Mouse (Mus musculus) CH12.LX (cell line): Measurements from ENCODE around the gene Epyc. TPM values are rescaled to one million over a fixed set of nuclear protein-coding genes. Genes with fewer than 3 reads are reported as not detected.

Experiments
- DNase-seq: peaks from one replicate; pipeline ENCODE4 v3.0.0-alpha.2; 2013; ENCODE audit errors: extremely low read depth
- H3K27ac ChIP-seq: 2 replicates; pipeline ENCODE4 v1.5.1; 2012; ENCODE audit warnings: low read depth, mild to moderate bottlenecking, control low read depth, moderate library complexity; ENCODE audit not compliant: insufficient read depth
- H3K27me3 ChIP-seq: replicated peaks from 2 replicates; pipeline ENCODE3; 2012; ENCODE audit warnings: inconsistent platforms
- H3K36me3 ChIP-seq, 2 experiments: replicated peaks in 1 of 2; 2 replicates each; pipeline versions ENCODE3 to v1.6.1; 2012; ENCODE audit warnings: inconsistent platforms in 1 of 2, low read length in 1 of 2, mild to moderate bottlenecking in 1 of 2, mixed read lengths in 1 of 2, moderate library complexity in 1 of 2; ENCODE audit not compliant: control insufficient read depth in 1 of 2, insufficient read depth in 1 of 2
- H3K4me1 ChIP-seq, 2 experiments: 2 replicates each; pipeline ENCODE4 v1.6.1; 2012; ENCODE audit warnings: inconsistent platforms in 1 of 2, moderate library complexity in 1 of 2; ENCODE audit not compliant: insufficient read depth in 2 of 2, control insufficient read depth in 1 of 2
- H3K4me2 ChIP-seq: 2 replicates; pipeline ENCODE4 v1.6.1; 2012; ENCODE audit warnings: low read depth, mild to moderate bottlenecking, control low read depth; ENCODE audit not compliant: poor library complexity, insufficient read depth, severe bottlenecking
- H3K4me3 ChIP-seq, 3 experiments: fragments of 150-350 bp in 1 of 3; sonication (generic) in 1 of 3; replicated peaks in 1 of 3; 2 replicates each; pipeline versions ENCODE3 to v1.5.1; 2011 to 2012; ENCODE audit warnings: low read depth in 2 of 3, low read length in 2 of 3, mild to moderate bottlenecking in 2 of 3, moderate library complexity in 2 of 3, control low read depth in 1 of 3, improper control_type of control experiment in 1 of 3, inconsistent platforms in 1 of 3, mixed read lengths in 1 of 3; ENCODE audit not compliant: poor library complexity in 1 of 3
- H3K79me2 ChIP-seq: replicated peaks from 2 replicates; pipeline ENCODE4 v1.6.1; 2012; ENCODE audit warnings: mild to moderate bottlenecking, moderate library complexity; ENCODE audit not compliant: control insufficient read depth, poor library complexity, insufficient read depth, severe bottlenecking; ENCODE audit errors: extremely low read depth
- H3K9ac ChIP-seq: 2 replicates; pipeline ENCODE4 v1.6.1; 2012; ENCODE audit warnings: low read depth, mild to moderate bottlenecking, control low read depth, moderate library complexity; ENCODE audit not compliant: insufficient read depth
- H3K9me3 ChIP-seq: replicated peaks from 2 replicates; pipeline ENCODE3; 2012; ENCODE audit warnings: low read length, inconsistent platforms, mixed read lengths
- BHLHE40 ChIP-seq: IDR thresholded peaks from 2 replicates; pipeline ENCODE4 v1.6.1; 2011; ENCODE audit warnings: mild to moderate bottlenecking, low read depth, low read length, improper control_type of control experiment
- ETS1 ChIP-seq: conservative IDR thresholded peaks from 2 replicates; pipeline ENCODE4 v1.6.1; 2012; ENCODE audit warnings: low read depth, mild to moderate bottlenecking, inconsistent platforms, low read length, improper control_type of control experiment, moderate library complexity
- GABPA ChIP-seq: IDR thresholded peaks from 2 replicates; pipeline ENCODE4 v1.6.1; 2012; ENCODE audit warnings: low read depth, low read length, improper control_type of control experiment, inconsistent platforms; ENCODE audit not compliant: insufficient replicate concordance
- HCFC1 ChIP-seq: IDR thresholded peaks from 2 replicates; pipeline ENCODE4 v1.6.1; 2012; ENCODE audit warnings: low read depth, mild to moderate bottlenecking, inconsistent platforms, low read length, improper control_type of control experiment
- IRF4 ChIP-seq: IDR thresholded peaks from 2 replicates; pipeline ENCODE4 v1.6.1; 2014; ENCODE audit warnings: low read depth, mild to moderate bottlenecking, inconsistent platforms, low read length, improper control_type of control experiment
- JUND ChIP-seq: conservative IDR thresholded peaks from 2 replicates; pipeline ENCODE4 v1.6.1; 2011; ENCODE audit warnings: low read depth, low read length, improper control_type of control experiment
- KAT2A ChIP-seq: IDR thresholded peaks from 2 replicates; pipeline ENCODE4 v1.6.1; 2012; ENCODE audit warnings: low read length, improper control_type of control experiment, inconsistent platforms; ENCODE audit not compliant: insufficient replicate concordance
- MAFK ChIP-seq: IDR thresholded peaks from 2 replicates; pipeline ENCODE4 v1.6.1; 2011; ENCODE audit warnings: low read length, improper control_type of control experiment; ENCODE audit not compliant: insufficient replicate concordance
- MAX ChIP-seq: IDR thresholded peaks from 2 replicates; pipeline ENCODE4 v1.6.1; 2011; ENCODE audit warnings: low read length, improper control_type of control experiment
- MXI1 ChIP-seq: IDR thresholded peaks from 2 replicates; pipeline ENCODE4 v1.6.1; 2011; ENCODE audit warnings: mild to moderate bottlenecking, low read depth, low read length, improper control_type of control experiment
- NRF1 ChIP-seq: IDR thresholded peaks from 2 replicates; pipeline ENCODE4 v1.6.1; 2014; ENCODE audit warnings: low read depth, mild to moderate bottlenecking, inconsistent platforms, low read length, improper control_type of control experiment, moderate library complexity
- PAX5 ChIP-seq: IDR thresholded peaks from 2 replicates; pipeline ENCODE4 v1.6.1; 2012; ENCODE audit warnings: low read length, inconsistent platforms, mixed read lengths
- POLR2A ChIP-seq: IDR thresholded peaks from 2 replicates; pipeline ENCODE4 v1.6.1; 2011; ENCODE audit warnings: low read depth, mild to moderate bottlenecking, improper control_type of control experiment, low read length
- RAD21 ChIP-seq: IDR thresholded peaks from 2 replicates; pipeline ENCODE4 v1.6.1; 2011; ENCODE audit warnings: low read depth, mild to moderate bottlenecking, low read length, improper control_type of control experiment, moderate library complexity
- SMC3 ChIP-seq: IDR thresholded peaks from 2 replicates; pipeline ENCODE4 v1.6.1; 2011; ENCODE audit warnings: low read depth, low read length, improper control_type of control experiment
- TBP ChIP-seq: conservative IDR thresholded peaks from 2 replicates; pipeline ENCODE4 v1.6.1; 2011; ENCODE audit warnings: low read depth, low read length, improper control_type of control experiment
- UBTF ChIP-seq: IDR thresholded peaks from 2 replicates; pipeline ENCODE4 v1.6.1; 2012; ENCODE audit warnings: low read depth, mild to moderate bottlenecking, inconsistent platforms, low read length, improper control_type of control experiment, moderate library complexity
- USF1 ChIP-seq: IDR thresholded peaks from 2 replicates; pipeline ENCODE4 v1.6.1; 2014; ENCODE audit warnings: low read depth, mild to moderate bottlenecking, inconsistent platforms, low read length, improper control_type of control experiment
- ZKSCAN1 ChIP-seq: IDR thresholded peaks from 2 replicates; pipeline ENCODE4 v1.6.1; 2012; ENCODE audit warnings: low read depth, inconsistent platforms, low read length, improper control_type of control experiment, borderline replicate concordance
- ZNF384 ChIP-seq: IDR thresholded peaks from 2 replicates; pipeline ENCODE4 v1.6.1; 2012; ENCODE audit warnings: low read depth, low read length, improper control_type of control experiment, inconsistent platforms
- dilution Hi-C: fragments of 300-500 bp; cut with MboI; formaldehyde crosslinking; loops from 2 replicates; pipeline ENCODE4 v1.14.3; 2020; ENCODE audit warnings: low sequenced_read_pairs; ENCODE audit not compliant: extremely low pct_unique_long_range_greater_than_20kb, extremely low pct_ligation_motif_present
- in situ Hi-C: fragments of 300-500 bp; cut with MboI; formaldehyde crosslinking; loops from 3 replicates; pipeline ENCODE4 v1.14.3; 2019; ENCODE audit warnings: low sequenced_read_pairs, low pct_ligation_motif_present, low pct_unique_long_range_greater_than_20kb, mixed read lengths
- polyA plus RNA-seq: library from polyadenylated mRNA; unstranded; fragments of >175 nt; gene quantifications from 2 replicates; pipeline ENCODE4 v1.2.1, GENCODE M21; 2012; ENCODE audit warnings: low read depth; ENCODE audit not compliant: insufficient read length
- total RNA-seq, 2 experiments: library from RNA; depleted of rRNA; stranded (reverse); fragments of 300-350 nt in 1 of 2; fragments of >200 nt in 1 of 2; gene quantifications; 2 replicates each; pipeline ENCODE4 v1.2.3; 2012 to 2014

The Epyc gene
- total and polyA plus RNA-seq, 3 experiments = not detected

DNA sequence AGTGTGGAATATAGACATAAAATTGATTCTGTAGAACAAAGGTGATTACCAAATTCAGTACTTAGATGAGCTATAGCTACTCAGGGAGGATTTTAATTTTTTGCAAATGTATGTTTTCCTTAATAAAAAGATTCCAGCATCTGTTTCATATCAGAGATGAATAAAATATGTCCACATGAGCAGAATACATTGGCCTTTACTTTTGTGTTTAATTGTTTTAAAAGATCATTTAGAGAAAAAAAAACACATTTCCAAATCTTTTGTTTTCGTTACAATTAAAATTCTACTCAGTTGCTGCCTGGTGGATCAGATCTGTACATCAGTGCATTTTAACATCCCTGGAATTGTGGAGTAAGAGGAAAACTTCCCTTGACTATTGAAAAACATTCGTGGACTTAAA, 37.3 kb upstream of the Epyc start, which contains the start of gene Kera:
Gene Kera, plus strand, starts transcription at position 301 of the 400 bp plus-strand sequence.
- H3K79me2 ChIP-seq = no peaks in the 10 kb centered on the region
- no peak within 1 kb of the TSS for H3K4me2 ChIP-seq
- DNase-seq = no peak
- H3K36me3 ChIP-seq = no peaks in the 10 kb centered on the region
- TF ChIP-seq POLR2A = no peak
- TF ChIP-seq USF1 = no peak
- no peak for TF ChIP-seq JUND
- no peak for TF ChIP-seq ETS1
- no peak for TF ChIP-seq GABPA
- no peak for TF ChIP-seq MAFK
- no peak for TF ChIP-seq RAD21
- TF ChIP-seq ZKSCAN1 = no peak
- TF ChIP-seq KAT2A = no peak
- H3K9me3 ChIP-seq = no peaks in the 10 kb centered on the region
- no peak within 1 kb of the TSS for H3K4me3 ChIP-seq
- H3K27me3 ChIP-seq = no peaks in the 10 kb centered on the region
- dilution Hi-C loops = no loop called here
- in situ Hi-C loops = no loop called here
- H3K27ac ChIP-seq = no peak within 1 kb of the TSS
- no peak within 1 kb of the TSS for H3K9ac ChIP-seq
- H3K4me1 ChIP-seq = peaks cover 4 to 11% of the 10 kb centered on the region in 2 experiments; a peak in 3 of 4 replicates

DNA sequence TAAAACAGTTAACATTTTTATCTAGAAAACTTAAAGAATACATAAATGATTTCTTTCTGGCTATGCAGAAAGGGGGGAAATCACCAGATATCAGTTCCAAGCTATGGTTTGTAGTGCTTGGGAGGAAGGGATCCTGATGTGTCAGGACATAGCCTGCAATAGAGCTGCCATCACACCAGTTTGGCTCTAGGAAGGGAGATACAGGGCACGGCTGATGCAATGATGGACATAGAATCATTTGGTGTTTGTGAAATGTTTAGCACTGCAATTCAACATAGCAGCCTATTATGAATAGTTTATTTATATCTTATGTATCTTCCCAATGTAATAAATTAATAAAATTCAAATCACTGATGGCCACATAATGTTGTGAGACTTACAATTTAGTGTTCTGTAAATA, 21.5 kb upstream of the Epyc start:
- H3K27ac ChIP-seq = no peak overlapping the region
- no peaks in the 10 kb centered on the region for H3K79me2 ChIP-seq
- dilution Hi-C loops (no loop called here), in situ Hi-C loops (no loop called here)
- H3K4me3 ChIP-seq = no peak overlapping the region
- H3K9me3 ChIP-seq = no peaks in the 10 kb centered on the region
- DNase-seq = no peak
- TF ChIP-seq UBTF (no peak), MAX (no peak), MXI1 (no peak), PAX5 (no peak), NRF1 (no peak), BHLHE40 (no peak), IRF4 (no peak), ZKSCAN1 (no peak)
- no peak overlapping the region for H3K9ac ChIP-seq
- H3K36me3 ChIP-seq = no peaks in the 10 kb centered on the region
- no peaks in the 10 kb centered on the region for H3K27me3 ChIP-seq
- no peak overlapping the region for H3K4me2 ChIP-seq
- peaks cover 0 to 9% of the 10 kb centered on the region in 2 experiments; a peak in 1 of 4 replicates for H3K4me1 ChIP-seq

DNA sequence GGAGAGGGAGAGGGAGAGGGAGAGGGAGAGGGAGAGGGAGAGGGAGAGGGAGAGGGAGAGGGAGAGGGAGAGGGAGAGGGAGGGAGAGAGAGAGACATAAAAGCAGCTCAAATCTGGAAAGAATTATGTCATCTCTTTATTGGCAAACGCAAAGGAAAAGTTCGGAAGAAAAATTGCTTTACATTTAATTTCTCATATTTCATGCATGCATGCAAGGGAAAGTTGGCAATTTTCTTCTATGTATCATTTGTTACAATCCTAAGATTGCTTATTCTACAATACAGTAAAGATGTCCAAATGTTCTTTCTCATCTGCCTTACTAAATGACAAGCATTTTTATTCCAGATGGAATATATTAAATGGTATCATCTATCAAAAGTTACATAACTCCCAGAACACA, 19.5 kb upstream of the Epyc start:
- Histone ChIP-seq H3K9ac (no peak overlapping the region), H3K4me2 (no peak overlapping the region), H3K36me3 (no peaks in the 10 kb centered on the region), H3K4me1 (peaks cover 0 to 9% of the 10 kb centered on the region in 2 experiments; a peak in 1 of 4 replicates), H3K27ac (no peak overlapping the region), H3K4me3 (no peak overlapping the region), H3K27me3 (no peaks in the 10 kb centered on the region), H3K9me3 (no peaks in the 10 kb centered on the region), H3K79me2 (no peaks in the 10 kb centered on the region)
- DNase-seq = no peak
- dilution Hi-C loops (no loop called here), in situ Hi-C loops (no loop called here)
- TF ChIP-seq MXI1 = no peak
- TF ChIP-seq HCFC1 = no peak
- TF ChIP-seq TBP = no peak
- no peak for TF ChIP-seq SMC3
- no peak for TF ChIP-seq UBTF
- no peak for TF ChIP-seq BHLHE40
- no peak for TF ChIP-seq ZNF384
